Mouse (Mus musculus) retina, postnatal 7 days (tissue): ENCODE measurements at regions not wholly inside any gene's neighbourhood (a gene's known extent, or its start where the extent isn't known, plus 50 kb on each side); places are given as distances from the start of the nearest gene placed in this dataset.

Source experiments
- DNase-seq: peaks from one replicate; pipeline ENCODE4 v3.0.0-alpha.2; 2012; ENCODE audit warnings: low read depth, low spot score

DNA sequence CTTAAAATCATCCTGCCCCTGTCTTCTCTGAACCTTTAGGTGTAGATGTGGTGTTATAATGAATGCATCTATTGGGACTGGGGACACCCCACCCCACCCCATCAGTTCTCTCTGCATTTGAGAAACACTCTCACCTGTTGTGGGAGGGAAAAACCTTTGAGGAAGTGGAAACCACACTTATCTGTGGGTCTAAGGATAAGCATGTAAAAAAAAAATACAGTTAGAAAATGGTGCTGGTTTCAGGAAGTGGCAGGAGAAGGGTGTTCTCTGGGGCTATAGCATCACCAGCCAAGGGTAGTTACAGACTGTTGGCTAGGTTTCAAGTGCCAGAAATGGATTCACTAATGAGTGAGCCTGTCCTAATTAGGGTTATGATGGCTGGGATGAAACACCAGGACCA is 91.1 kb upstream of the Rbm19 start:
- no peak for DNase-seq

DNA sequence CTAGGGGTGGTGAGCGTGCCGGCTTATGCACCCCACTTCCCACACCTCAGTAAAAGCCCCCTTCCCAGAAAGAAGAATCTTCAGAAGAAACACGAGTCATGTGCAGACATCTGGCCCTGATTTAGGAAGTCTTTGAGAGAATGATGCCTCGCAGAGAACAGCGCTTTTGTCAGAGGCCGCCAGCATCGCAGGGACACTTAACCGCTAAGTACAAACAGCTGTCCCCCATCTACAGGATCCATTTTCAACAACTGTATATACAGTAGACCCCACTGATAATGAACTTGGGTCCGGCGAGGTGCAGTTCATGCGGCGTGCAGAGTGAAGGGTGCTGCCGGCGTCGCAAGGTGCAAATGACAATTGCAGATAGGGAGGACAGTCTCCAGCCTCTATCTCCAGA is 85.4 kb upstream of the Rbm19 start:
- DNase-seq = no peak

DNA sequence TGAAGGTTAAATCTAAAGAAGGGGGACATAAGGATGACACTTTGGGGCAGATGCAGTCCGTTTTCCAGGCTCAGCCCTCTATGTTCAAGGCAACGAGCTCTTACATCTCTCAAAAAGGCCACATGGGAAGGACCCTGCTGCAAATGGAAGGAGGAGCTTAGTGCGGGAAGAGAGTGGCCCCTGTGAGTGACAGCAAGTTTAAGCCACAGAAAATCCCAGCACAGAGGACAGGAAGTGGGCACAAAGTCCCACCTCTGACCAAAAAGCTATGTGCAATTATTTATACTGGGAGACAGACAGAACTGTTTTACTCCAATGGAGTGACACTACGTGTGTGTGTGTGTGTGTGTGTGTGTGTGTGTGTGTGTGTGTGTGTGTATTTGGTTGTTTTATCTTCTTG is 84.7 kb upstream of the Rbm19 start:
- no peak for DNase-seq

DNA sequence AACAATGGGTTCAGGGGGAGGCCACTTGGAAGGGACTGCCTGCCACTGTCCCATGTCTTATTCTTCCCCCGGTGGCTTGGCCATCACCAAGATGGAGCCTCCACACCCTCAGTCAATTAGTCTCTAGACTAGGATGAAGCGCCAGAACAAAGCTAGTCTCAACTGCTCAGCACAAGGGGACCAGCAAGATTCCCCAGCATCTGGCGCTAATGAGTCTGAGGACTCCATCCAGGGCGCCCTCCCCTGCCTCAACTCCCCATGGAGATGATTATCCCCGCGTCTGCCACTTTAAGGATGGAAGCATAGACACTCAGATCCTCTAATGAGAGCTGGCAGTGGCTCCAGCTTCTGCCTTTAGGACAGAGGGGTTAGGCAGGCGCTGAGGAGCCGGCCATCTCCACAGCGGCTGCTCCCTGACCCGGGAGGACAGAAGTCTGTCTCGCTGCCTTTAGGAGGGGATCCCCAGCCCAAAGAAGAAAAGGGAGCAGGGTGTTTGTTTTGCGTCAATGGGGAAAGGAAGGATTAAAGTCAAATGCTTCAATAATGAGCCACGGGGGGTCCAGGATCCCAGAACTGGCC is 81.7 kb upstream of the Rbm19 start:
- no peak for DNase-seq

DNA sequence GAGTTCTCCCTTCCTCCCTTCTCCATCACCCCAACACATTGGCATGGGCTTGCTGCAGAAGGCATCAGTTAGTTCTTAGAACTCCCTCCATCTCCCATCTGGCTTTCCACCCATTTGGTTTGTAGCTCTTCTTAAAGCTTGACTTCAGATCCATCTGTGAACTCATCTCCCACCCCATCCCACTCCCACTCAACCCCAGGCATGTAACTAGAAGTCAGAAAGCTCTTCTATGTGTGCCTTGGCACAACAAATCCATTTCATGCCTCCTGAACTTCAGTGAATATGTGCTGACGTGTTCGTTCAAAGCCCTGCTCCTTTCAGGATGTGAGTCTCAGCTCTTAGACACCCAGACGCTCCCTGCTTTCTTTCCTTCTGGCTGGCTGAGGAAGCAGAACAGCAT is 81.0 kb upstream of the Rbm19 start:
- DNase-seq = no peak

DNA sequence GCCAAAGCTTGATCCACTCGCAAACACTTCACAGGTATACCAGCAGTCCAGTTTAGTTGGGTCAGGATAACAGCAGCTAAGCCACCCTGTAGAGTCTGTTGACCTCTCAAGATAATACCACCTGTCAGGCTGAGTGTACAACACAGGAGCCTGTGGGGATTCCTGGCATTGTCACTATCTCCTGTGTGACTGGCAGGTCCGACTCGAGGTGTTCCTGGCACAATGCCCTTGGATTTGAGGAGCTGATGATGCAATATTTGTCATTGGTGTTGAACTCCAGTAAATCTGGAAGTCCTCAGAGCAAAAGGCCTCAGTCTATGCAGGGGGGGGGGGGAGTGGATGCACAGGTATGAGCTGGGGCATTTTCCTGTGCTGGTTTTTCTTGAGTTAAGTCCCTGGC is 78.5 kb upstream of the Rbm19 start:
- no peak for DNase-seq

DNA sequence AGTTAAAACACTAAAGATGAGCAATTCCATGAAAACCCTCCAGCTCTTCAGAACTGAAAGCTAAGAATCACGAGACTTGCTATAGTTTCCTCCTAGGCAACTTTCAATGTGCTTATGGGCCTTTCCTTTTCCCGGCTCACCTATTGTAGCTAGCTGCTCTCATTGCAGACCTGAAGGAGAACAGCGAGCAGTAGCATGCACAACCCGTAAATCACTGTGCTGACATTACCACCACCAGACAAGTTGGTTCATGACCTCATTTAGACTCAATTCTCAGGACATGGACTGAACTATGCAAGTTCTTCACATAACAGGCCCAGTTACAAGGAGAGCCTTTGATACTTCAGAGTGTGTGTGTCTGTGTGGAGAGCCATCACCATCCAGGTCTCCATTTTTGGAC is 72.5 kb upstream of the Rbm19 start:
- DNase-seq = no peak

DNA sequence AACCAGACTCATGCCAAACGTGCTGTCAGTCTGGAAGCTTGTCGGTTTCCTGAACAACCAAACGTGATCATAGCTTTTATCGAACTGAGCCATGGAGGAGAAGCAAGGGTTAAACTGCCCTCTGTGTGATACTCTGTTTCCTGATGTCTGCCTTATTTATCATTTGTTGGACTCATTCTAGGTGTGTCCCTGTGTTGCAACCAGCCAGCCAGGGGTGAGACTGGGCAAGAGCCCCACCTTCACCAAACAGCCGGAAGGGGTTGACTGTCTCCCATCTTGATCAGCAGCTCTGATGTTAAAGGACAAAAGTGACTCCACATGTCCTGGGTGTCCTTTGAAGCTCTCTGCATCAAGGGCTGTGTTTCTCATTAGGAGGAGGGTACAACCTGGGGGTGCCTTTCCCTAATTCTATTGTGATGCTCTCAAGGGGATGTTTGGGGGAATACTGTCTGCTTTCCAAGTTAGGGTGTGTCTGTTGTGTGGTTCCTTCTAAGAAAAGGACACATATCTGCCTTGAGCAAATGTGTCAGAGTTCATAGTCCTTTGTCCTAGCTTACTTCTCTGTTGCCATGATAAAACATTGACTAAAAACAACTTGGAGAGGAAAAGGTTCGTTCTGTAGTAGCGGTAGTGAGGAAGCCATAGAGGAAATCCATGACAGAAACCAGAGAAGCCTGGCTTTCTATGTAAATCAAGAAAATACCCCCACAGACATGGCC is 67.0 kb upstream of the Rbm19 start:
- DNase-seq = no peak

DNA sequence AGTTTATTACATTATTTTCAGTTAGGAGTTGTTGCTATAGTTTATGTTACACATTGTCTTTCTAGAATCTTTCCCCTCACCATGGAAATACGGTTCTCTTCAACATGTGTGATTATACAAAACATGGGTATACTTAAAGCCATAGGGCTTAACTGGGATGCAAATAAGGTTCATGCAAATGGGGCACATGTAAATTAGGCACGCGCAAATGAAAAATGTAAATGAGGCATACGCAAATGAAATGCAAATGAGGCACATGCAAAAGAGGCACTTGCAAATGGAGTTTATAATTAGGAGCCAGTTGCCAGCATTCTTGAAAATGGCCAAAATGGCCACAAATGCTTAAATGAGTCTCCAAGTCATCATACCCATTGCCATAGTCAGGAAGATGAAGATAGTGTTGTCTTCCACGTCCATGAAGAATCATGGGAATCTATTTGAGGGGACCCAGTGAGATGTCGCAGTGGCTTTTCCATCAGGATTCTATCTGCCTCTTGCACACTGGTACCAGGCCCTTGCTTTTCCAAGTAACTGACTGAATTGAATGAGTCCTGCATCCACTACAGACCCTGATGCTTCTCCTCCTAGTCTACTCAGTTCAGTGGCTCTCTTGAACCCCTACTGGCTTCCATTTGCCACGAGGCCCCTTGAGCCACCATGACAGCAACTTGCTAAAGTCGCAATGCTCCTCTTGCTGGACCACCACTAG is 65.4 kb upstream of the Rbm19 start:
- no peak for DNase-seq

DNA sequence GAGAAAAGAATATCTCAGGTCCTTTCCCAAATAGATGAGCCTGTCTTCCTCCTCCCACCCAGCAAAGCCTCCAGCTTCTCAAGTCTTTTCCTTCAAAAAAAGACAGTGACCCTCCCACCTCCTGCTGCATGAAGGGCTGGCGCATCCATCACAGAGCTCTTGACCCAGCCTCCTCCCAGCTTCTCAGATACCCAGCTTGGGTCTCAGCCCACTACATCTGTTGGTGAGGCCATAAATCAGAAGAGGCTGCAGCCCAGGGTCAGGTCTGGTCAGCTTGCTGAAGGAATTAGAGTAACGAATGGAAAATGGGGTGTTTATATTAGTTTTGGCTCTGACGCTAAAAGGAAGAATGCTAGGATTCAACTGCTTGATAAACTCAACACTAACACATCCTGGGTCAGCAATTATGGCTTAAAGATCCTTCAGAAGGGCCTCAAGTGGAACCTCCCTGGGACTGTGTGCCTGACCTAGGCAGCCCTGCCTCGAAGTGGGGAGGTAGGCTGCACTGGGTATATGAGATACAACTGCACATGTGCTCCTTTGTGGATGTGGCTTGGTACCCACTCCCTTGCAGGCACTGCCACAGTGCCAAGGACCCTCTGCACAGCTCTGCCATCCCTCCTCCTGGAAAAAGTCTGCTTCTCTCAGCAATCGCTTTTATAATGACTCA is 61.6 kb upstream of the Rbm19 start:
- no peak for DNase-seq
